Mouse (Mus musculus) granulocyte monocyte progenitor cell, adult 5-6 weeks (primary cell): Measurements from ENCODE around the gene Gm43191. TPM values are rescaled to one million over a fixed set of nuclear protein-coding genes. Genes with fewer than 3 reads are reported as not detected.
A peak's percentile ranks its signal among the peaks of the same experiment; 100 is the strongest.

Source experiments
- ATAC-seq: replicated peaks from 2 replicates; pipeline ENCODE4 v1.8.0; 2016; ENCODE audit warnings: mild to moderate bottlenecking, moderate TSS enrichment, inconsistent platforms; ENCODE audit not compliant: poor library complexity, severe bottlenecking
- total RNA-seq, 2 experiments: library from RNA; stranded (forward) in 1 of 2; stranded (reverse) in 1 of 2; fragments of 200-712, 200-1000 nt in 1 of 2; fragments of >200 nt in 1 of 2; fragmentation: Nextera tagmentation in 1 of 2; gene quantifications; 2 replicates each; pipeline ENCODE4 v1.2.3; 2014 to 2017

Gm43191 gene
- total RNA-seq, 2 experiments from 2014 or later, result not detected

GRCm38 (mm10) chr3:116634091-116634490 lies 47.0 kb downstream of the Gm43191 start:
- peak; percentile 61 for ATAC-seq

GRCm38 (mm10) chr3:116632971-116633370 lies 48.1 kb downstream of the Gm43191 start:
- peak; percentile 81 for ATAC-seq

- ATAC-seq, result no peak
These were observed 49.6 kb downstream of the Gm43191 start for GRCm38 (mm10) chr3:116631459-116631858.

GRCm38 (mm10) chr3:116622641-116623040 lies 58.4 kb downstream of the Gm43191 start:
- no peak for ATAC-seq

GRCm38 (mm10) chr3:116620636-116621370 lies 60.3 kb downstream of the Gm43191 start:
- peak; percentile 36; the same call in 1 of the 2 replicates for ATAC-seq

- no peak for ATAC-seq
These were observed 62.2 kb downstream of the Gm43191 start for GRCm38 (mm10) chr3:116618855-116619254.

- ATAC-seq, result peak; percentile 96
These were observed 65.6 kb downstream of the Gm43191 start for GRCm38 (mm10) chr3:116615318-116616068.

- ATAC-seq, result no peak
These were observed 66.7 kb downstream of the Gm43191 start, which contains the start of gene Trmt13 for GRCm38 (mm10) chr3:116614295-116614892. TSS of gene Trmt13 (minus strand) at chr3:116614587.

- no peak for ATAC-seq
These were observed 76.5 kb downstream of the Gm43191 start for GRCm38 (mm10) chr3:116604570-116604969.

GRCm38 (mm10) chr3:116601781-116602180 lies 79.3 kb downstream of the Gm43191 start:
- no peak for ATAC-seq

GRCm38 (mm10) chr3:116601005-116601404 lies 80.1 kb downstream of the Gm43191 start:
- ATAC-seq, result peak; percentile 83

GRCm38 (mm10) chr3:116599705-116600104 lies 81.4 kb downstream of the Gm43191 start:
- ATAC-seq, result no peak

GRCm38 (mm10) chr3:116595603-116595991 lies 85.5 kb downstream of the Gm43191 start:
- no peak for ATAC-seq

GRCm38 (mm10) chr3:116594728-116595602 lies 86.1 kb downstream of the Gm43191 start, which contains the start of gene Sass6:
TSS of gene Sass6 (plus strand) at chr3:116594982.
- ATAC-seq, result peak; percentile 93

- peak; percentile 67 for ATAC-seq
These were observed 86.9 kb downstream of the Gm43191 start for GRCm38 (mm10) chr3:116594076-116594727.
